Mouse (Mus musculus): ENCODE measurements around the gene Speer4f2.
"Not testable (repeated sequence)": the region's sequence is repeated elsewhere in the genome, so short reads cannot be mapped to it uniquely, and the experiment has no call there.

Speer4f2 gene

GRCm38 (mm10) chr5:17372880-17373279 lies at the start of gene Speer4f2:
TSS of gene Speer4f2 (plus strand) at chr5:17373180.
- not testable (repeated sequence) for DNase-seq (ENCODE audit: low spot score in 2 of 2)

DNA sequence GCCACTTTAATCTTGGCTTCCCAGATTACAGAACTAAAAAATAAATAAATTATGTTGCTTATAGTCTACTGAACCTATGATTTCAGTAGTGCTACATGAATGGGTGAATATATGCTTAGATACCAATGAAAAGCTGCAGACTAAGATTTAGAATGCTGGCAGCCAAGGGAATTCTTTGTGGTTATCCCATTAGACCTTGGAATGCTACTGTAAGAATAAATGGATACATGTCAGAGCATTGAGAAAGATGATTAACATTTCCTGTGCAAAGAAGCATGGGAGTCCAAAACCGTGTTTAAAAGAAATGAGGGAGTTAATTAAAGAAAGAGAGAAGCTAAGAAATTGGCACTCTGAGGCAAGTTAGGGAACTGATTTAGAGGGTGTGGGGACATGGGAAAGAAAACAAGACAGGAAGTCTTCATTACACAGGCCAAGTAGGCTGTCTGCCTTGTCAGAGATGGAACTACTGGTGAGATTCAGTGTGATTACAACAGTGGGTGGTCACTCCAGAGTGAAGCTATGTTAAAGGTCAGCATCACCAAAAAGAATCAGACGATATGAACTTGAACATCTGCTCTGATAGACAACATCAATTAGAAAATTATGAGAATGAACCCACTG lies 43.9 kb upstream of the Speer4f2 start:
- DNase-seq (ENCODE audit: low spot score in 2 of 2) = no peak

GRCm38 (mm10) chr5:17334836-17335235 lies 38.1 kb upstream of the Speer4f2 start:
- DNase-seq (ENCODE audit: low spot score in 2 of 2) = no peak

GRCm38 (mm10) chr5:17345741-17346140 lies 27.2 kb upstream of the Speer4f2 start:
- not testable (repeated sequence) for DNase-seq (ENCODE audit: low spot score in 2 of 2)

- DNase-seq (ENCODE audit: low spot score in 2 of 2) = no peak
Observed at GRCm38 (mm10) chr5:17359394-17359999, 13.5 kb upstream of the Speer4f2 start.

DNA sequence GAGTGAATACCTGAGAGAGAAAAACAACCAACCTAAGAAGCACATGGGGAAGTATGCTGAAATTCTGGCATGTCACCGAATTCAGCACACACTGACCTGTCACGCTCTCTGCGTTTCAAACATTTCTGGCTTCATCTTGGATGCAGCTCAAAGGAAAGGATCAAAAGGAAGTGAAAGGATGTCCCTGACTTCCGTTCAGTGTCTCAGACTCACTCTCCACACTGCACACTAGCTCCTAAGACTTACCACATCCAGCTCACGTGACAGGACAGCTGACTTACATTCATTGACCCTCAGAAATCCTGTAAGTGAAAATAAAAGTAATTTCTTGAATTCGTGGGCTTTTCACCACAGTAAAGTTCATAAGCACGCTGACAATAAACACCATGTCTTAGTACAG lies 16.9 kb downstream of the Speer4f2 start:
- DNase-seq (ENCODE audit: low spot score in 2 of 2) = no peak

- no peak for DNase-seq (ENCODE audit: low spot score in 2 of 2)
Observed at GRCm38 (mm10) chr5:17391207-17391606, 18.2 kb downstream of the Speer4f2 start.

DNA sequence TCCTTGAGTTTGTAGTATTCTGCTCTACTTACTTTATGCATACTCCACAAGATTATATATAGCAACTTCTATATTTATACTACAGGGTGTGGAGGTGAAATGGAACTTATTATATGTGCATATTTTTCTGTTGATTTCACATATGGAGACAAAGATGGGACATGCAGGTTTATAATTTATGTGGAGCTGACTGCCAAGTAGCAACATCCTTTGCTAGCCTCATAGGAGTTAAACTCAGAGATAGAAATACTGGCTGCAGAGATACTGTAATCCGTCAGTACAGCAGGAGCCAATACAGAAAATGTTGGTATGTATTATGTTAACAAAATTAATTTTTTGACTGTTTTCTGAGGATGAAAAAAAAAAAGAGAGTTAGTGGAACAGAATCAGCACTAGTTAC lies 27.6 kb downstream of the Speer4f2 start:
- no peak for DNase-seq (ENCODE audit: low spot score in 2 of 2)

DNA sequence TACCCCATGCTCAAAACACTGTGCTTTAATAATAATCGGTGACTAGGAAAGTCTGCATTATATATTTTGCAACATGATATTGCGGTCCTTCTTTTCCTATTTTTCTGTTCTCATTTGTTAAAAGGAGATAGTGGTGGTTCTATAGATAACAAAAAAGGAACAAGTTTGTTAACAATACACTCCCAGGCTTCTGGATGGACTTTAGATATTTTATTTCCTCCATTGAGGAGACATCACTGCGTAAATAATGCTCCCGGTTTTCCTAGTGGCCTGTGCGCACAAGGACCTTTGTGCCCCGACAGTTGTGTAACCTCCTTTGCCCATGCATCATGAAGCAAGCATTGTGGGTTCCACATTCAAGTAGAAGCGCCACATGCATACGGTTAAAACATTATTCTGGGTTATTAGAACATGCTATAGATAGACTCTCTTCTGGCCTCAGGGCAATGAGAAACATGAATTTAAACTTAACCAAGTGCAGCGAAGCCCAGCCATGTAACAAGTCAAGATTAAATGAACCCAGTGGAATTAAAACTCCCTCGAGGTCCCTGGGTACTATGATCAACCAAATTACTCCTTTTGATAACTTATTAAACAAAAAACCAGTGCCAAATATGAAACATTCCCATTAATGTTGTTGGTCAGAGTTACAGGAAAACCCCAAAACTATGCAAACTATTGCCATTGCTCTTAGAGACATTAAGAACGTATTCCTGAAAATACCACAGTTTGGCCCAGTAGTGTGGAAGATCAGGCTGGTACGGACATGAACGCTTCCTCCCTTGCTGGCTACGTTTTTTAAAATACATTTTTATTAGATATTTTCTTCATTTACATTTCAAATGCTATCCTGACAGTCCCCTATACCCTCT lies 28.5 kb downstream of the Speer4f2 start:
- DNase-seq (ENCODE audit: low spot score in 2 of 2) = no peak

GRCm38 (mm10) chr5:17402330-17403125 lies 29.5 kb downstream of the Speer4f2 start:
- DNase-seq (ENCODE audit: low spot score in 2 of 2) = no peak

GRCm38 (mm10) chr5:17403584-17403983 lies 30.6 kb downstream of the Speer4f2 start:
- DNase-seq (ENCODE audit: low spot score in 2 of 2) = no peak

GRCm38 (mm10) chr5:17408924-17409660 lies 36.1 kb downstream of the Speer4f2 start:
- DNase-seq (ENCODE audit: low spot score in 2 of 2) = no peak

- no peak for DNase-seq (ENCODE audit: low spot score in 2 of 2)
Observed at GRCm38 (mm10) chr5:17417201-17417600, 44.2 kb downstream of the Speer4f2 start.

DNA sequence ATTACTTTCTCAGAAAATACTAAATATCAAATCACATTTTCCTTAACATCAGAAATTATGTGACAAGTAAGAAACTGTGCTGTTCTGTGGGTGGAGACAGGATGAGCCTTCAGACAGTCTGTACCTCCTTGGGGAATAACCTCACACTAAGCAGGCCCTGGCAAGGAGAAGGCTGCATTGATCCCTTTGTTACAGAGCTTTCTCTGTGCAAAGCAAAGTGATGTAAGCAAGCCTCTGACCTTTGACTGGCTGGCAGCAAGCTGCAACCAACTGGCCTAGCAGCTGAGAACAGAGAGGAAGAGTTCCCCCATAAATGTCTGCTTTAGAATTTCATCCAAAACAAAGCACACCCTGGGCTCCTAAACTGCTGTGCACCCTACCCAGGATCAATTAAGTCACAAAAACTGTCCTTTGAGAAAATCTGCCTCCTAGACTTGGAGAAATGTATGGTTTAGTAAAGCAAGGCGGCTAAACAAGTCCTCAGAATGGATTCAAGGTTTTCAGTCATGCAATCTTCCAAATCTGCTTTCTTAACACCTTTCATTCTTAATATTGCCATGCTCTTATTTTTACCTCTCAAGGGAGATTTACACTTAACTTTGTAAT lies 46.3 kb downstream of the Speer4f2 start:
- DNase-seq (ENCODE audit: low spot score in 2 of 2) = no peak

DNA sequence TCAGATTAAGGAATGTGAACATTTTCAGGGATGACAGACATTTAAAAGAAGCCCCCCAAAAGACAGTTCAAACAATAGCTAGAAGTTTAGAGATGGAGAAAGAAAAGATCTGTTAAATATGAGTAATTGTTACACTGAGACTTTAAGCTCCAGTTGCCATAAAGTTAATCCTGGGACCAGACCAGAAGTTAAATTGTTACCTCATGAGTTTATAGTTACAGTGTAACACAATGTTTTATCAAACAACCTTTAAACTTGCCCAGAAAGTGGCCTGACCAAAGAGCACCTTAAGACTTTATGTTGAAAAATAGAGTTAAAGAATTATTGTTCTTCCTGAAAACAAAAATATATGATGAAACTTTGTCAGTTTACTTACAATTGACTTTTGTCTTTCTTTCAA lies 46.9 kb downstream of the Speer4f2 start:
- no peak for DNase-seq (ENCODE audit: low spot score in 2 of 2)

DNA sequence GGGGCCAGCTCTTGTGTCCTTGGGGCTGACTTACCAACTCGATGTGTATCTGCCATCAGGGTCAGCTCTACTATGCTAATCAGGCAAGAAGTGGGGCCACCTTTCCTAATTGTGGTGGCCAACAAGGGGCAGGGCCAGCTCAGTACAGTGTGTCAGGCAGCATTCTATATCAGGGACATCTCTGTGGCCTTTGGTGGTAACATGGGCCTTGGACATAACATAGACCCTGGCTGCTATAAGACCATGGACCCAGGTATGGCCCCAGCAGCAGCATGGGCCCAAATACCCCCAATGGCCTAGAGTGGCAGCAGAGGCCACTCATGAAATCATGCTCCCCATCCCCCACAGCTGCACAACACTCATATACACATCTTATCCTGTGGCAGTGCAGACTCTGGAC lies 49.2 kb downstream of the Speer4f2 start:
- no peak for DNase-seq (ENCODE audit: low spot score in 2 of 2)

DNA sequence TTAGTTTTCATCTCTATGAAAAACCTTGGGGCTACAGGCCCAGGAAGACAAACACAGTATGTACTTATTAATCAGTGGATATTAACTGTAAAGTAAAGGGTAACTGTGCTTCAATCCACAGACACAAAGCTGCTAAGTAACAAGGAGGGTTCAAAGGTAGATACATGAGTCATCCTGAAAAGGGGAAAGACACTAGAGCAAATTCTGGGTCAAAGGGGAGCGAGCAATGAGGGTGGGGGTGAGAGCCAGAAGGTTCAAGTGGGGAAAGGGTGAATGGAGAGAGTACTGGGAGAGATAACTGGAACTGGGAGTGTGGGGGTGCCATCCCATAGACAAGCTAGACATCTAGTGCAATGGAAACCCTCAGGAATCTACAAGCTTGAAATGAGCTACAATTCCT lies 54.0 kb downstream of the Speer4f2 start:
- no peak for DNase-seq (ENCODE audit: low spot score in 2 of 2)

All from left cerebral cortex, adult 9 months (tissue).